Mouse (Mus musculus) stomach, postnatal 0 days (tissue): ENCODE data around the gene Mmp24. TPM values are rescaled to one million over a fixed set of nuclear protein-coding genes. Genes with fewer than 3 reads are reported as not detected.

ENCODE experiments used
- ATAC-seq: fragments of 200-750 bp; cut with Nextera tagmentation; 2 replicates; pipeline ENCODE4 v1.8.0; 2017; ENCODE audit not compliant: low FRiP score, low TSS enrichment
- DNase-seq: peaks from one replicate; pipeline ENCODE4 v3.0.0-alpha.2; 2016; ENCODE audit warnings: low spot score
- H3K27ac ChIP-seq: fragments of 300-500 bp; sonication (generic); replicated peaks from 2 replicates; pipeline ENCODE4 v1.5.1; 2014; ENCODE audit warnings: mild to moderate bottlenecking, control low read depth
- H3K27me3 ChIP-seq: fragments of 300-500 bp; sonication (generic); 2 replicates; pipeline ENCODE4 v1.6.1; 2014; ENCODE audit warnings: low read length; ENCODE audit not compliant: control insufficient read depth, insufficient read depth
- H3K36me3 ChIP-seq: fragments of 300-500 bp; sonication (generic); 2 replicates; pipeline ENCODE4 v1.6.1; 2014; ENCODE audit warnings: low read length, mixed read lengths; ENCODE audit not compliant: control insufficient read depth, insufficient read depth
- H3K4me1 ChIP-seq: fragments of 300-500 bp; sonication (generic); replicated peaks from 2 replicates; pipeline ENCODE4 v1.6.1; 2014; ENCODE audit warnings: antibody characterized with exemption; ENCODE audit not compliant: control insufficient read depth, insufficient read depth
- H3K4me2 ChIP-seq: fragments of 300-500 bp; sonication (generic); replicated peaks from 2 replicates; pipeline ENCODE4 v1.6.1; 2014; ENCODE audit warnings: low read depth, mild to moderate bottlenecking, control low read depth, moderate library complexity
- H3K4me3 ChIP-seq: fragments of 300-500 bp; sonication (generic); 2 replicates; pipeline ENCODE4 v1.5.1; 2014; ENCODE audit warnings: low read depth, low read length, control low read depth
- H3K9ac ChIP-seq: fragments of 300-500 bp; sonication (generic); 2 replicates; pipeline ENCODE4 v1.6.1; 2014; ENCODE audit warnings: mild to moderate bottlenecking, low read length, control low read depth, mixed read lengths
- H3K9me3 ChIP-seq: fragments of 300-500 bp; sonication (generic); 2 replicates; pipeline ENCODE4 v1.6.1; 2016; ENCODE audit warnings: low read length; ENCODE audit not compliant: control insufficient read depth
- CTCF ChIP-seq: IDR thresholded peaks from 2 replicates; pipeline ENCODE4 v1.5.1; 2016; ENCODE audit warnings: antibody characterized with exemption, low read depth, mild to moderate bottlenecking, moderate library complexity
- EP300 ChIP-seq: optimal IDR thresholded peaks from 2 replicates; pipeline ENCODE3; 2016; ENCODE audit warnings: antibody characterized with exemption
- WGBS: fragments of 180-500 bp; shearing (Covaris S2); extraction: QIAGEN DNeasy Blood & Tissue Kit; methylation state at CpG from one replicate; pipeline ENCODE4 v1.1.7; 2014; 5-methylcytosine and 5-hydroxymethylcytosine counted together
- polyA plus RNA-seq: library from polyadenylated mRNA; unstranded; fragments of >200 nt; fragmentation: Nextera tagmentation; extraction: Ambion mirVana; gene quantifications from 2 replicates; pipeline ENCODE4 v1.2.1, GENCODE M21; 2015

Gene Mmp24
- polyA plus RNA-seq, 1 experiment from 2014 or later: 0.23 TPM

DNA sequence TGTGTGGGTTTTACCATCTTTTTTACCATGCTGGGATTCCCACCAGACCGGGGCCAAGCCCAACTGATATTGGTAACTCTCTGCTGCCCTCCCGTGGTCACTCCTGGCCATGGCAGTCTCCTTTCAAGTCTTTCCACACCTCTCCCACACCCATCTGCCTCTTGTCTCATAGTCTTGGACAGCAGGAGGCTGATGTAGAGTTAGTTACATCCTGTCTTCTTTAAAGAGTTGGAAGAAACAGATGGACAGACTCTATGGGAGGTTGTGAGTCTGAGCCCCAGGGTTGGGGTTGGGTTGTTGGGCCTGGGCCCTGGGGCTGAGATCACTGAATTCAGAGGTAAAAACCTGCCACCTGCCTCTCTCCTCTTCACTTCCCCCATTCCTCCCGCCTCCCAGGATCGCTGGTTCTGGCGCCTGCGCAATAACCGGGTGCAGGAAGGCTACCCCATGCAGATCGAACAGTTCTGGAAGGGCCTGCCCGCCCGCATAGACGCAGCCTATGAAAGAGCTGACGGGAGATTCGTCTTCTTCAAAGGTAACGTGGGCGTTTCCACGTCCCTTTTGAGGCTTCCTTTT, 36.8 kb downstream of the Mmp24 start:
- Histone ChIP-seq H3K4me1 (no peaks in the 10 kb centered on the region), H3K9ac (no peak overlapping the region), H3K4me3 (no peak overlapping the region), H3K9me3 (no peaks in the 10 kb centered on the region), H3K27me3 (no peaks in the 10 kb centered on the region), H3K4me2 (no peak overlapping the region), H3K27ac (0 out of 2 replicates have a peak overlapping the region, but pooled peaks have one; percentile 18), H3K36me3 (no peaks in the 10 kb centered on the region)
- TF ChIP-seq CTCF (peak; percentile 94), EP300 (no peak)
- WGBS: 43% methylated on average over 16 of the region's 16 CpGs
- ATAC-seq (peak; percentile 5; the same call in 1 of the 2 replicates), DNase-seq (peak; percentile 84)

DNA sequence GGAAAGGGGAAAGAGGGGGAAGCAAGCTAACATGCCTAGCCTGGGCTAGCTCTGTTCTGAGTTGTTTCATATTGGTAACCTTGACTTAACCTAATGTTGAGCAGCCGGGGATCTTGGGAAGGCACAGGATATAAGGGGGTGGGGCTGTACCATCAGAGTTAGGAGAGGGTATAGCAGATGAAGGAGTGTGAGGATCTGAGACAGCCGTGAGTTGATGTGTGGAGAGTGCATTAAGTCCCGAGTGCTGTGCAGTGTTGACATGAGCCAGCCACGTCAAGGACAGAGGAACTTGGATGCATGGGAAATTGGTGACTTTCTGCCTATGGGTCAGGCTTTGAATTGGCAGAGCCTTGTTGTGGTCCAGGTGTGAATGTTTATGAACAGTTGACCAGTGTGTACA, 37.5 kb downstream of the Mmp24 start:
- Histone ChIP-seq H3K4me1 (no peaks in the 10 kb centered on the region), H3K9ac (no peak overlapping the region), H3K36me3 (no peaks in the 10 kb centered on the region), H3K4me2 (no peak overlapping the region), H3K27ac (no peak overlapping the region), H3K4me3 (no peak overlapping the region), H3K27me3 (no peaks in the 10 kb centered on the region), H3K9me3 (no peaks in the 10 kb centered on the region)
- ATAC-seq (no peak), DNase-seq (no peak)
- WGBS: 67% methylated on average over 4 of the region's 4 CpGs
- TF ChIP-seq CTCF: no peak
- TF ChIP-seq EP300: no peak

DNA sequence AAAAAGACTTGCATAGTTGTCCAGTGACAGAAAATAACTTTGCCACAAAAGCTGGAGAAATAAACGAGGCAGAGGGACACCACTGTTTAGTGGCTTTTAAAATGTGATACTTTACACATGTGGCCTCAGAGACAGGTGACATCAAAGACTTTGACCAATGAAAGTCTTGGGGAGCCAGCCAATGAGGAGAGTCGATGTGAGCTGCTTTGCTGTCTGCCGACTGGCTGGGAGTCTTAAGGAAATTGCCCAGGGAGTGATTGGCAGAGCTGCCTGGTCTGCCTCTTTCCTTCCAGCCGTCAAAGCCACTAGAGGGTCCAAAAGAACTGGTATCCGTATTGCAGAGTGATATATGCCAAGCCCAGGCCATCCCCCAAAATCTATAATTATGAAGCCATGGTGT, 39.7 kb downstream of the Mmp24 start:
- Histone ChIP-seq H3K9me3 (no peaks in the 10 kb centered on the region), H3K27ac (no peak overlapping the region), H3K4me2 (no peak overlapping the region), H3K4me3 (no peak overlapping the region), H3K9ac (no peak overlapping the region), H3K4me1 (peaks cover 3% of the 10 kb centered on the region; the same call in 1 of the 2 replicates), H3K36me3 (no peaks in the 10 kb centered on the region), H3K27me3 (no peaks in the 10 kb centered on the region)
- ATAC-seq (no peak), DNase-seq (peak; percentile 55)
- no peak for TF ChIP-seq CTCF
- no peak for TF ChIP-seq EP300
- WGBS: 23% methylated on average over 5 of the region's 5 CpGs

DNA sequence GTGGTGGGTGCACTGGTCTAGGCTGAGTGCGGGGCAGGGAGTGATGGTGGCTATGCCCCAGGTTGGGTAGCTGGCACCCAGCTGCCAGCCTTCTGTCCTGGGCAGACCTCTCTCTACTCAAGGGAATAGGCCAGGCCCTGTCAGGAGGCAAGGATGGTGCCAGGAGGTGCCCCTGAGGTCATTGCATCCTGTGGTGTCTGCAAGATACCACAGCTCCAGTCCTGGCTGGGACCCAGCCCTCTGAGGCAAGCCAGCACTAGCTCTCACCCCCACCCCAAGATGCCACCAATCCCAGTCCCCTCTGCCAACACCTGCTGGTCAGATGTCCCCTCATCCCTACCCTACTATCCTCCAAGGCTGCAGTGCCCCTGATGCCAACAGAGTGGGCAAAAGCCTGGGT, 41.0 kb downstream of the Mmp24 start:
- Histone ChIP-seq H3K4me2 (no peak overlapping the region), H3K36me3 (peaks cover 2% of the 10 kb centered on the region; the same call in 1 of the 2 replicates), H3K4me1 (peaks cover 3% of the 10 kb centered on the region; the same call in 1 of the 2 replicates), H3K27ac (no peak overlapping the region), H3K4me3 (no peak overlapping the region), H3K9me3 (no peaks in the 10 kb centered on the region), H3K27me3 (no peaks in the 10 kb centered on the region), H3K9ac (no peak overlapping the region)
- DNase-seq (no peak), ATAC-seq (no peak)
- 100% methylated on average over 1 of the region's 1 CpGs for WGBS
- TF ChIP-seq CTCF (no peak), EP300 (no peak)

DNA sequence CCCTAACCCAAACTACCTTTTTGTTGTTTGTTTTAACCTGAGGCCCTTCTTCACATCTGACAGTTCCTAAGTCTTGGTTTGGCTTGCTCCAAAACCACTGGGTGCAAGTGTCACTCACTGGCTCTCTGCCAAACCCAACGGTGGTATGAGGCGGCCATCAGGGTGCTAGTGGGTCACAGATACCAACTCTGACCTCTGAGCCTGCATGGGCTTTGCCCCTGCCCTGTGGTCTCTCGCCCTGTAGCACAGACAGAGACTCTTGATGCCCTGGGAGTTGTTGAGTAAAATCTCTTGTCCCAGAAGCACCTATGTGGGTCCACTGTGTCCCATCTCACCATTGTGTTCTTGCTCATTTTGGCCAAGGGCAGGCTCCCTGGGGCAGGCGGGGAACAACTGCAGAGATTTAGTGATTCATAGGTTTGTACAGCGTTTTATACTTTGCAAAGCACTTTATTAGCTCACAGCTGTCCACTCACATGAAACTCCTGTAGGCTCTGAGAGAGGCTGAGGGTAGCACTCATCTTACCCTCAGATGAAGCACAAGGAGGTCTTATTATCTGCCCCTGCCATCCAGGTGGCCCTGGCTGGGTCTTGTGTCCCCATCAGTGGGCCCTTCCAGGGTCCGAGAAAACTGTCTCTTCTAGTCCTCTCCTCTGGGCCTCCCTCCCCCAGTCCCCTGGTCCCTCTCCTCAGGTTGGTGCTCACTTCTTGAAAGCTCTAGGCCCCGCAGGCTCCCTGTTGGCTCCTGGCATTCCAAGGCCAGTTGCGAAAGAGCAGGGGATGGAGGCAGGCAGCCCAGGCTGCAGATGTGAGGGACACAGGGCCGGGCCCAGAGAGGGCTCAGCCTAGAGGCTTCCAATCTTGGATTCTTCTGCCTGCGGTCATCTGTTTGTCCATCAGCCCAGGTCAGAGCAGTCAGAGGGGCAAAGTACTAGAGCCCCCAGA, 42.4 kb downstream of the Mmp24 start:
- H3K4me3 ChIP-seq: peak overlapping the region; percentile 82; the same call in 1 of the 2 replicates
- H3K27me3 ChIP-seq: no peaks in the 10 kb centered on the region
- 68% methylated on average over 10 of the region's 10 CpGs for WGBS
- peaks cover 7% of the 10 kb centered on the region; the same call in 1 of the 2 replicates for H3K4me1 ChIP-seq
- peak overlapping the region; percentile 91 for H3K4me2 ChIP-seq
- no peak for DNase-seq
- H3K36me3 ChIP-seq: peaks cover 7% of the 10 kb centered on the region
- no peaks in the 10 kb centered on the region for H3K9me3 ChIP-seq
- peak overlapping the region; percentile 92 for H3K9ac ChIP-seq
- 0 out of 2 replicates have a peak overlapping the region, but pooled peaks have one; percentile 13 for H3K27ac ChIP-seq
- ATAC-seq: no peak
- TF ChIP-seq CTCF: no peak
- TF ChIP-seq EP300: no peak
